ENCODE assay signal across 9 mouse cellular contexts in genomic region chr8:94362607-94363239, GRCm38 (mm10). TPM values are rescaled to one million over a fixed set of nuclear protein-coding genes. Genes with fewer than 3 reads are reported as not detected.
A peak's percentile ranks its signal among the peaks of the same experiment; 100 is the strongest.
DNase-seq lines count a peak whose midpoint lies in the region; ATAC-seq and TF ChIP-seq lines count a peak whose summit lies in the region.
"Had no signal": no experiment of that assay in that cellular context is flagged by ENCODE, and none has a peak within 500 bp of the region (broad histone marks: within the 10 kb centered on the region; RNA-seq: fewer than 3 reads in every experiment).

No protein-coding gene starts in this region.

- peak; percentile 42; the same call in 1 of the 2 replicates for TF ChIP-seq EP300 in heart, postnatal 0 days (IDR thresholded peaks at IDR 0.05; ENCODE audit: low read depth)

- WGBS in heart, embryonic 11.5 days (ENCODE audit: insufficient replicate concordance) = 74% methylated on average over 7 of the region's 7 CpGs
- WGBS in heart, postnatal 0 days = 59% methylated on average over 7 of the region's 7 CpGs
- WGBS in lung, embryonic 16.5 days = 61% methylated on average over 7 of the region's 7 CpGs
- 80% methylated on average over 7 of the region's 7 CpGs for WGBS in forebrain, embryonic 12.5 days

- no peaks in the 10 kb centered on the region for H3K9me3 ChIP-seq in heart, embryonic 11.5 days (replicated peaks; ENCODE audit: control insufficient read depth, low read length)
- no peaks in the 10 kb centered on the region for H3K9me3 ChIP-seq in heart, postnatal 0 days (replicated peaks; ENCODE audit: control insufficient read depth, low read length)
- H3K9me3 ChIP-seq in lung, embryonic 16.5 days (ENCODE audit: control insufficient read depth, low read length) = no peaks in the 10 kb centered on the region
- H3K9me3 ChIP-seq in forebrain, embryonic 12.5 days = no peaks in the 10 kb centered on the region

- DNase-seq in heart, adult 11 months = peak; percentile 98
- peak; percentile 48 for DNase-seq in adipocyte (ENCODE audit: low spot score)
- peak; percentile 77 for DNase-seq in heart, postnatal 0 days (ENCODE audit: low spot score)
- DNase-seq in MN1 (ENCODE audit: low spot score) = no peak
- no peak for DNase-seq in frontal cortex, postnatal 36 days (ENCODE audit: low spot score in 2 of 2)

- no peak overlapping the region for H3K4me2 ChIP-seq in heart, embryonic 11.5 days
- peak overlapping the region; percentile 26; the same call in 1 of the 2 replicates for H3K4me2 ChIP-seq in heart, postnatal 0 days (ENCODE audit: low read depth, low read length)
- no peak overlapping the region for H3K4me2 ChIP-seq in lung, embryonic 16.5 days (ENCODE audit: low read depth, low read length)
- H3K4me2 ChIP-seq in forebrain, embryonic 12.5 days = no peak overlapping the region

- no peak overlapping the region for H3K4me3 ChIP-seq in heart, embryonic 11.5 days (ENCODE audit: low read depth, low read length)
- no peak overlapping the region for H3K4me3 ChIP-seq in heart, postnatal 0 days (ENCODE audit: low read depth, low read length)
- H3K4me3 ChIP-seq in lung, embryonic 16.5 days (ENCODE audit: low read length) = no peak overlapping the region
- H3K4me3 ChIP-seq in forebrain, embryonic 12.5 days (replicated peaks) = no peak overlapping the region

- no peaks in the 10 kb centered on the region for H3K36me3 ChIP-seq in heart, embryonic 11.5 days (ENCODE audit: control insufficient read depth, insufficient read depth, low read length)
- H3K36me3 ChIP-seq in heart, postnatal 0 days (replicated peaks; ENCODE audit: control insufficient read depth, insufficient read depth, low read length) = no peaks in the 10 kb centered on the region
- H3K36me3 ChIP-seq in lung, embryonic 16.5 days (ENCODE audit: control insufficient read depth, insufficient read depth, low read length) = no peaks in the 10 kb centered on the region
- no peaks in the 10 kb centered on the region for H3K36me3 ChIP-seq in forebrain, embryonic 12.5 days (replicated peaks)

- no peak for TF ChIP-seq CTCF in heart, postnatal 0 days (IDR thresholded peaks at IDR 0.05; ENCODE audit: low read depth)

- H3K9ac ChIP-seq in heart, embryonic 11.5 days (ENCODE audit: low read depth, low read length) = no peak overlapping the region
- H3K9ac ChIP-seq in heart, postnatal 0 days (replicated peaks; ENCODE audit: low read depth, low read length) = 0 out of 2 replicates have a peak overlapping the region, but pooled peaks have one; percentile 31
- H3K9ac ChIP-seq in lung, embryonic 16.5 days (ENCODE audit: low read length) = no peak overlapping the region
- H3K9ac ChIP-seq in forebrain, embryonic 12.5 days = no peak overlapping the region

- H3K4me1 ChIP-seq in heart, embryonic 11.5 days (ENCODE audit: control insufficient read depth, insufficient read depth, low read length) = peaks cover 22% of the 10 kb centered on the region
- H3K4me1 ChIP-seq in heart, postnatal 0 days (ENCODE audit: control insufficient read depth, insufficient read depth) = peaks cover 41% of the 10 kb centered on the region
- H3K4me1 ChIP-seq in lung, embryonic 16.5 days (replicated peaks; ENCODE audit: control insufficient read depth, insufficient read depth, low read length) = peaks cover 31% of the 10 kb centered on the region
- no peaks in the 10 kb centered on the region for H3K4me1 ChIP-seq in forebrain, embryonic 12.5 days

- ATAC-seq in heart, embryonic 11.5 days (replicated peaks; ENCODE audit: insufficient number of reproducible peaks, low FRiP score, low TSS enrichment) = no peak
- peak; percentile 77 for ATAC-seq in heart, postnatal 0 days (ENCODE audit: insufficient read depth, low read depth)
- ATAC-seq in lung, embryonic 16.5 days (ENCODE audit: low read depth) = peak; percentile 67
- no peak for ATAC-seq in forebrain, embryonic 12.5 days (ENCODE audit: low FRiP score)

- no peak overlapping the region for H3K27ac ChIP-seq in heart, embryonic 11.5 days (ENCODE audit: low read depth, low read length)
- peak overlapping the region; percentile 96 for H3K27ac ChIP-seq in heart, postnatal 0 days (ENCODE audit: low read depth)
- H3K27ac ChIP-seq in lung, embryonic 16.5 days (ENCODE audit: low read length) = peak overlapping the region; percentile 33
- H3K27ac ChIP-seq in forebrain, embryonic 12.5 days = no peak overlapping the region

- no peaks in the 10 kb centered on the region for H3K27me3 ChIP-seq in heart, embryonic 11.5 days (ENCODE audit: control insufficient read depth, insufficient read depth, low read length)
- no peaks in the 10 kb centered on the region for H3K27me3 ChIP-seq in heart, postnatal 0 days (ENCODE audit: control insufficient read depth, insufficient read depth, low read length)
- no peaks in the 10 kb centered on the region for H3K27me3 ChIP-seq in lung, embryonic 16.5 days (ENCODE audit: control insufficient read depth, insufficient read depth, low read depth, low read length)
- H3K27me3 ChIP-seq in forebrain, embryonic 12.5 days = no peaks in the 10 kb centered on the region

RNA-seq across cellular contexts. Expression of gene Herpud1, which starts 23.5 kb away (rescaled TPM):
- polyA plus RNA-seq in heart, embryonic 11.5 days (2014; fragmentation: Nextera tagmentation; extraction: Ambion mirVana) = 80.5 and 84.1 TPM in 2 replicates
- total RNA-seq in heart, postnatal 0 days (2014; rRNA removed; ENCODE audit: low replicate concordance) = 177 and 179 TPM in 2 replicates
- polyA plus RNA-seq in heart, postnatal 0 days (2015; fragmentation: Nextera tagmentation; extraction: Ambion mirVana) = 131 and 159 TPM in 2 replicates
- 126 and 140 TPM in 2 replicates for polyA plus RNA-seq in lung, embryonic 16.5 days (2015; fragmentation: Nextera tagmentation; extraction: Ambion mirVana)
- polyA plus RNA-seq in forebrain, embryonic 12.5 days (2016; fragmentation: Nextera tagmentation; extraction: Ambion mirVana) = 52.0 and 58.0 TPM in 2 replicates

RNA-seq across cellular contexts. Expression of gene Slc12a3, which starts 33.7 kb away (rescaled TPM):
- 0.20 TPM in 1 of 2 replicates, not detected in the other for polyA plus RNA-seq in heart, embryonic 11.5 days (2014; fragmentation: Nextera tagmentation; extraction: Ambion mirVana)
- 0.58 TPM in 1 of 2 replicates, not detected in the other for total RNA-seq in heart, postnatal 0 days (2014; rRNA removed; ENCODE audit: low replicate concordance)
- polyA plus RNA-seq in heart, postnatal 0 days (2015; fragmentation: Nextera tagmentation; extraction: Ambion mirVana) = 0.07 and 0.14 TPM in 2 replicates
- 0.08 and 0.13 TPM in 2 replicates for polyA plus RNA-seq in lung, embryonic 16.5 days (2015; fragmentation: Nextera tagmentation; extraction: Ambion mirVana)
- 0.10 TPM in 1 of 2 replicates, not detected in the other for polyA plus RNA-seq in forebrain, embryonic 12.5 days (2016; fragmentation: Nextera tagmentation; extraction: Ambion mirVana)
- polyA plus RNA-seq: embryonic facial prominence, embryonic 11.5 days had no signal

Comparison
In these comparisons a context has a peak if more than half of its experiments do, and no peak if none do; other contexts are left out.
1. ATAC-seq: peak in heart, postnatal 0 days (single experiment) and lung, embryonic 16.5 days (single experiment); none in heart, embryonic 11.5 days (single experiment) and forebrain, embryonic 12.5 days (single experiment).
2. H3K27ac ChIP-seq: peak in heart, postnatal 0 days (single experiment) and lung, embryonic 16.5 days (single experiment); none in heart, embryonic 11.5 days (single experiment) and forebrain, embryonic 12.5 days (single experiment).
3. DNase-seq: peak in heart, adult 11 months (single experiment), adipocyte (single experiment) and heart, postnatal 0 days (single experiment); none in MN1 (single experiment) and frontal cortex, postnatal 36 days (0 of 2).